Mouse (Mus musculus) frontal cortex, postnatal 36 days (tissue): ENCODE results near the gene Gys2.

Source experiments
- DNase-seq, 2 experiments: peaks; one replicate each; pipeline ENCODE4 v3.0.0; 2022; ENCODE audit warnings: low spot score in 2 of 2

Gene Gys2

DNA sequence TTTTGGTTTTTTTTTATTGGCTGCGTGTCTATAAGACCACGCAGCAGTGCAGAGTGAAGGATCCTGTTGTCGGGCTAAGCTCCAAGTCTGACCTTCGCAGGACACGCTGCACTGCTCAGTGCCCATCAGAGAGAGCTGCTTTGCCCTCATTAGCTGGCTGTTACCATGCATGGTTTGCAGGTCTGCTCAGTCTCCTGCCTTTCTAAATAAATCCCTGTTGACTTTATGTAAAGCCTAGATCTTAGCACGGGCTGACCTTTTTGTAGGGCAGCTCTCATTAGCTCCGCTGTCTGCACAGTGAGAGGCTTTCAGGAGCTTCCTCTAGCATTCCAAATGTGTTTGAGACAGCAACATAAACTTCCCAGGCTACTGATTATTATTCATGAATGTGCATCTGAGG, 14.9 kb downstream of the Gys2 start:
- no peak for DNase-seq

DNA sequence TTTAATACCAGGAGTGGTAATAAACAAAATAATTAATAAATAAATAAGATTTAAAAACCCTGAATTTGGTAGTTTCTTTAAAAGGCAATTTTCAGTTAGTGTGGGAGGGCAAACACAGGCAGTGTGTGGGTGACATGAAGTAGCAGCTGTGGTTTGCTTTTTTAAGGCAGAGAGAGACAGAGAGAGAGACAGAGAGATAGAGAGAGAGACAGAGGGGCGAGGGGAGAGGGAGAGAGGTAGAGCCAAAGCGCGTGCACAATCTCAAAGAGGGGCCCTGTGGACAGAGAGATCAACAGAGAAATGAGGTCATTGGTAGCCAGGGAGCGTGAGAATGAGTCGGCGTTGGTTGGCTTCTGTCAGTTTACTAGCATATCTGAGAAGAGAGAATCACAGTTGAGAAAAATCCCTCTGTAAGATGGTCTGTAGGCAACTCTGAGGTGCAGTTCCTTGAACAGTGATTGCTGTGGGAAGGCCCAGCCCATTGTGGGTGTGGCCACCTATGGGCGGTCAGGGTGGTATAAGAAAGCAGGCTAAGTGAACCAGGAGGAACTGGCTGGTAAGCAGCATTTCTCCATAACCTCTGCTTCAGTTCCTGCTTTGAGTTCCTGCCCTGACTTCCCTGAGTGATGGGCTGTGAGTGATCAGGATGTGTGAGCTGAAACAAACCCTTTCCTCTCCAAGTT, 17.5 kb downstream of the Gys2 start:
- peak; percentile 18 to 38 for DNase-seq

DNA sequence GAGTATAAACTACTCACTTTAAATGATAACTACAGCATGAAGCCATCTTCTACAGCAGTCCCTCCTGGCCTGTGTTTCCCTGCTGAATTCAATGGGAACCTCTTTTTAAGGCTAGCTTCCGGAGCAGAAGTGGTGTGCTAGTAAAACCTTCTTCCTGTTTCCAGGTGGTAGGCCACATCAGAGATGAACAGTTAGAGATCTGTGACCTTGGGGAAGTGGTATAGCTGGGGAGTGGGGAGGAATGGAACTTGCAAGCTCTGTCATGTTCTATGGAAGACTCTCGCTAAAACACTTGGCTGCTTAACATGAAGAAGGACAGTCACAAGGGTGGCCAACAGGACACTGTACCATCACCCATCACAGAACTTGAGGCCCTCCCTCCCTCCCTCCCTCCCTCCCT, 19.6 kb downstream of the Gys2 start:
- no peak for DNase-seq

DNA sequence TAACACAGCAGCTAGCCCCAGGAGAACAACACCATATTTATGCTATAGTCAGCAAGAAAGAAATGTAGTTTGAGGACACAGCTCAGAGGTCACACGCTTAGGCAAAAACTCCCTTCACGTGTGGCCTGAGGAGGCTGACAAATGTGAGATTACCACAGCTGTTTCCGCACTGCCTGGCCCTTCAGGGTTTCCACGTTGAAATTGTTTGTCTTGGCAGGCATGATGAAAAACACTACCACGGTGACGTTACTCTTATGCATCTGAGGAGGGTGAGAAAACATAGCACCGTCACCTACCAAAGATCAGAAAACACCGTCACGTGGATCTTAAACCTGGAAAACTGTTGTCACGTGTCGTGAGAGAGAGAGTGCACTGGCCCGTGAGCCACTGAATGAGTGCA, 21.5 kb downstream of the Gys2 start:
- DNase-seq: no peak

DNA sequence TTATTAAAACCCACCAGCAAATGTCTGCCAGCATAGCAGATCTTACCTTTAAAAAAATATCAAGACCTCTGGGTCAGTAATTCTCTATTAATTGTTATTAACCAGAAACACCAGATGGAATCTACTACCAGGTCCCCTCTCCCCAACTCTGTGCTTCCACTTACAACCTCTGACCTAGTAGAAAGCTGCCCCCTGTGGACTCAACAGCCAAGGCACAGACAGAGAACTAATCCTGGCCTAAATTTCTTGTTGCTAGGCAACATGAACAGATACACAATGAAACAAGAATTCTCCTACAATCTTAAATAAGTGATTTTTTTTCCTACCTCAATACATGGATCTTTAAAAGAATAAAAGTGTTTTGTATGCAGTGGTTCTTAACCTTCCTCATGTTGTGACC, 43.8 kb downstream of the Gys2 start:
- DNase-seq: no peak

DNA sequence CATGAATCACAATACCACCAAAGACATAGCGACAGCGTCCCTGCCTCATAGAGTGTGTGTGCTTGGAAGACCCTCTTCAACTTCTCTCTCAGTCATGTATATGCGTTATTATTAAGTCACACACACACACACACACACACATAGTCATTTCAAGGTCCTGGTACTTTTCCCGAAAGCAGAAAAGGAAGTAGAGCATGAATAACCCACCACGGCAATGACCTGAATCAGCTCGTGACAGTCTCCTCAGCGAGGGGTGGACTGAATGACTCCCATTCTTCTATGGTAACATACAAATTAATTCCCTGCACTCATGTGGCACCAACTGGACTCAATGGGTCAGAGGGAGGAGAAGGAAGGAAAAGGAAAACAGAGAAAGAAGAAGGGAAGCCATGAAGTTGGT, 47.9 kb downstream of the Gys2 start:
- no peak for DNase-seq

DNA sequence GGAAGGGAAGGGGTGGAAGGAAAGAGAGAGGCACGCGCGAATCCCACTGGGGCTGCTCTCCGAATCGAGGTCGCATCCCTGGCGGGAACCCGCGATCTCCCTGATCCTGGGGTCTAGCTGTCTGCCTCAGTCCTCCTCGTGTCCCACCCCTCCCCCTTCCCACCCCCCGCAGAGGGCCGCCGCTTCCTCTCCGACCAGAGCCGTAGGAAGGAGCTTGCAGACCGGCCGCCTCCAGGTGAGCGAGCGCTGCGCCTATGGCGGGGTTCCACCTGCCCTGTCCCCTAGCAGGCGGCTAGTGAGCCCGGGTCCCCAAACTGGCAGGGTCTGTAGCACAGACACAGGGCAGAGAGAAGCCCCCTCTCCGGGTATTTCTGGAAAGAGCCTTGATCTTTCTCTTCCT, 58.3 kb downstream of the Gys2 start:
- DNase-seq: no peak

DNA sequence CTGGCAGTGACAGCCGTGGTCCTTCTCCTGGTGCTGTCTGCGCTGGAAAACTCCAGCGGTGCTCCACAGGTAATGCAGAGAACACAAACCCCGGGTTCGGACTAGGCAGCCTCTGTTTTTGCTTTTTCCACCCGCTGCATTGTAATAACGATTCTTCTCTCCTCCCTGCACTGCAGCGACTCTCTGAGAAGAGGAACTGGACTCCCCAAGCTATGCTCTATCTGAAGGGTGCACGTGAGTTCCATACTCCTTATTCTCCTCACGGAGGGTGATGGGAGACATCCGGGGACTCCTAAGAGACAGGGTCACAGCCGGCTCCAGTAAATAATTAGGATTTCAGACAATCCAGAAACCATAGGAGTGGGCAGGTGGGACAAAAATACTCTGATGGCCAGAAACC, 59.1 kb downstream of the Gys2 start:
- DNase-seq: no peak

DNA sequence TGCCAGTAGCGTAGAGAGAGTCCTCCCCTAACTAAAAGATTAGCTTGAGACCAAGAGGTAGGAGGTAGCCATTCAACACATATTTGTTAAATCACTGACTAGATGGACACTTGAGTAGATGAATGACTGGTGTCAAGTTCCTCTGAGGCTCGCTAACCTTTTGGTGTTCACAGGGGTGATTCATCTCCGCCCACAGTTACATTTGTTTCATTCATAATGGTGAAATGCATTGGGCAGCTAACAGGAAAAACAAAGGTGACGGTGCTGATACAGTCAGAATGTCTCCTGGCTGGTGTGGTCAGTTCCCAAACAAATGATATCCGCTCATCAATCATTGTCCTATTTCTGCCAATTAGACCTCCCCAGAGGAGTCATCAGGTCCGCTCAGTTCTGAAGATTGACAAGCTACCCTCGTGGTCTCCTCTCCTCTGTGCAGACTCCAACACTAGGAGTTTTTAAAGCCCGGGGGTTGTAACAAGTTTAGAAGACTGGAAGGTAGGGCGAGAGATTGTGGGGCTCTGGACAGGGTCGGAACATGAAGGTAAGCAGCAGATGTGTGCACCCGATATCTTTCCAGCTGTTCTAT, 59.9 kb downstream of the Gys2 start, which contains the start of gene Spx:
Gene Spx (plus strand): TSS at position 536 of the 586 bp plus-strand sequence.
- no peak for DNase-seq

DNA sequence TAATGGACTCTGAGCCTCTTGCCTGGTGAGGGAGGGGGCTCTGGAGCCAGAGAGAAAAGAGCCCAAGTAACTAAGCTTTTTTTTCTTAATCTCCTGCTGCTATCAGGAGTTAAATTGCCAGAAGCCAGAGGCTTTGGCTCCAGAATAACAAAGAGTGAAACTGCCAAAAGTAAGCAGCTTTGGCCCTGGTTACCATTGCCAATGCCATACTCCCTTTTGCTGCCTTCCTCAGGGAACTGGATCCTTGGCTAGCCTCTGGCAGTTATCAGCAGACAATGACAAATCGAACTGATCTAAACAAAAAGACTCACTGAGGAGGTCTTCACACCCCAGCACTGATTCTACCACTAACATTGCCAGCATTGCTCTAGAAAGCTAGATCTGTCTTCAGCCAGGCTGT, 61.8 kb downstream of the Gys2 start:
- DNase-seq: no peak

DNA sequence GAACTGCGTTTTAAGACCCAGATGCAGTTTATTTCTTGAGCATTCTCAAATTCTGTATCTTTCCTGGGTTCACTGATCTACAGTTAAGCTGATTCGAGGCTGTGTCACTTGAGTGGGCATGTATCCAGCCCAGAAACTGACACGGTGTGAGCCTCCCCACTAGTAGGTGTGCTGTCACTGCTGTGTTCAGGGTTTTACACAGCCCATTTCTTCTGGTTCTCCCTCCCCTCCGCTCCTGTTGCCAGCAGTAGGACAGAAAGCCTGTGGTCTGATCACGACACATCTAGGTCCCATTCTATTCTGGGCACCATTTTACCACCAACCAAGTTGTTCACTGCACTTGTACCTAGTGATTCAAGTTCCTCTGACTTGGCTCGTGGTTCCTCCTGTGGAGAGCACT, 77.2 kb downstream of the Gys2 start:
- DNase-seq: no peak

DNA sequence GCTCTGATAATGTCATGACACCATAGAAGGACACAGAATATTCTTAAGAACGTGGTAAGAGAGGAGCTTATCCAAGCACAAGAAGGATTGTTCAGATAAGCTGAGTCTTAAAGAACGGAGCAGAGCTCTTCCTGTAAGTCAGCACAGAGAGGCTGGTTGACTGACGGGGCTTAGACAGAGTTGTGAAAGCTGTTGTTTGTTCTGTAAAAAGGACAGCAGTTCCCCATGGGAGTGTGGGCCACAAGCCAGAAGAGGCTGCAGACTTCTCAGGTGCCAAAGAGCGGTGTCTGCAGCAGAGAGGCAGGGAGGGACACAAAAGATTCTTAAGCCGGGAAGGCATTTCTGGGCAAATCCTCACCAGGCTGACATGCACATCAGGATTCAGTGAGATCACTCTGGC, 78.2 kb downstream of the Gys2 start:
- DNase-seq: peak; percentile 12 to 15

DNA sequence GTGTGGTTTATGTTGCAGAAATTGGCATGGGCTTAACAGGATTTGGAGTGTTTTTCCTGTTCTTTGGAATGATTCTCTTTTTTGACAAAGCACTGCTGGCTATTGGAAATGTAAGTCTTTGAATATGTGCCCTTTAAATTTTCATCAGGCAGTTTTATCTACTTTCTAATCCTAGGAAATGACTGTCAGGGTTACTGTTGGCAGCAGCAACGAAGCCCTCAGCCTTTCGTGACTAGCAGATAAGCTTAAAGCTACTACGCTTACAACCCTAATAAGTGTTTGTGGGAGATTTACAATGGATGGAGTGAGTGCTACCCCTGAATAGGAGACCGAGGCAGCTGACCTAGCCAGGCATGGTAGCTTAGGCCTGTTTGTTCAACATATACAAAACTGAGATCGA, 80.6 kb downstream of the Gys2 start:
- DNase-seq: no peak

DNA sequence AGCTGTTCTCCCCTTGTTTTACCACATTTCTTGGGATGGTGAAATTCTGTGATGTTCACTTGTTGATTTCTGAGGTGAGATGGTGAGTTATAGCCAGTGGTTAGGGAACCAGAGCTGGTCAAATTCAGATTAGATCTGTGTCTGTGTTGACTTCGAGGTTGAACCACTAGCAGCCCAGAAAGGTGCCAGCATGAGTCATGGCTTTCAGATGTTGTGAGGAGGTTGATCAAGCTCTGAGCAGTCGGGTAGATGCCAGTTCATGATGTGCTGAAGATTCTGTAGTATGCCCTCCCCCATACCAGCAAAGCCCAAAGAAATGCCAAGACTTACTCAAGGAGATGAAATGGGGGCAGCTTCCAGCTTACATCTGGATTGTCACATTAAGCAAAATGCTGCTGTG, 83.8 kb downstream of the Gys2 start:
- peak; percentile 12 to 24 for DNase-seq

DNA sequence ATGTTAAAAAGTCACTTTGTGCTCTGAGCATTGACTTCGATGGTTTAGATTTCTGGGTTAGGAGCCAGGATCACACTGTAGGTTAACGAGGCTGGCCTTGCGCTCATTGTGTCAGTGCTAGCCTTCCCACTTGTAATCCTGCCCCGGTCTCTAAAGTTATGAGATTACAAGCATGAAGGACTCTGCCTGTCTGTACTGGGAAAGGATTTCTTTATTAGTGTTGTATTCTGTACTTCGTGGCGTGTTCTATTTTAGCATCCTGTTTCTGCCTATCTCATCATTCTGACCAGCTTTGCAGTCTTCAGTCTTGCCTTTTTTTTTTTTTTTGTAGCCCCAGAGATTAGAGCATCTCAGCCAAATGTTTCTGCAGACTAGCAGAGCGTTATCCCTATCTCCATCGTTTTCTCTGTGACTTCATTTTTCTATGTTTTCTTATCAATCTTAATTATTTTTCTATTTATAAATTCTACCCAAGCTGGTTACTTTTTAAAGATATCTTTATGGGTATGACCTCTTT, 85.1 kb downstream of the Gys2 start:
- no peak for DNase-seq

DNA sequence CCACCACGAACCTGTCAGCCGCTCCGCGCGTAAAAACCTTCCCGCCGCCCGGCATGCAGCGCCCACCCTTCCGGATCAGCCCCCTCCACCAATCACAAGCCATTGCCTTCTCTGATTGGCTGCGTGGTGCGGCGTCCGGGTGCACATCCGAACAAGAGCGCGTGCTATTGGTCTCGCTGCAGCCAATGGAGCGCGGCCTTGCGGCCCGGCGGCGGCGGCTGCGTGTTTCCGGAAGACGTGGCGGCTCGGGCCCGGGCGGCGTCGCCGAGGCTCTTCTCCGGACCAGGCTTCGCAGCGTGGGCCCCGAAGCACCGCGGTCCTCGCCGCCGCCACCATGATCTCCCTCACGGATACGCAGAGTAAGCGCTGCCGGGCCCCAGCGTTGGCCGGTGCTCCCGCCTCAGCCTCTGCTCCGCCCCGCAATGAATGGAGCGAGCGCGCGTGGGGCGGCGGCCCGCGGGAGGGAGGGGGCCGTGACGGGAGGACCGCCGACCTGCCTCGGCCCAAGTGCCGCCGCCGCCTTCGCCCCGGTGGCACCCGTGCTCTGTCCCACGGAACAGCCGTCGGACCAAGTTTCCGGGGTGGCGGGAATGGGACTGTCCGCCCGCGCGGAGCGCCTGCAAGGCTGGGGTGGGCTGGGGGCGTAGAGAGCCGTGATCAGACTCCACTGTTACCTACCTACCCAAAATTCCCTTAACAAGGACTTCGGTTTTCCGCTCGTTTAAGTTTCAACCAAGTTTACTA, 85.7 kb downstream of the Gys2 start, which contains the start of the genes Recql and Golt1b:
Gene Recql (minus strand): TSS at position 77 of the 744 bp plus-strand sequence.
Gene Golt1b (plus strand): TSS at position 211 of the 744 bp plus-strand sequence.
- DNase-seq: peak; percentile 99

DNA sequence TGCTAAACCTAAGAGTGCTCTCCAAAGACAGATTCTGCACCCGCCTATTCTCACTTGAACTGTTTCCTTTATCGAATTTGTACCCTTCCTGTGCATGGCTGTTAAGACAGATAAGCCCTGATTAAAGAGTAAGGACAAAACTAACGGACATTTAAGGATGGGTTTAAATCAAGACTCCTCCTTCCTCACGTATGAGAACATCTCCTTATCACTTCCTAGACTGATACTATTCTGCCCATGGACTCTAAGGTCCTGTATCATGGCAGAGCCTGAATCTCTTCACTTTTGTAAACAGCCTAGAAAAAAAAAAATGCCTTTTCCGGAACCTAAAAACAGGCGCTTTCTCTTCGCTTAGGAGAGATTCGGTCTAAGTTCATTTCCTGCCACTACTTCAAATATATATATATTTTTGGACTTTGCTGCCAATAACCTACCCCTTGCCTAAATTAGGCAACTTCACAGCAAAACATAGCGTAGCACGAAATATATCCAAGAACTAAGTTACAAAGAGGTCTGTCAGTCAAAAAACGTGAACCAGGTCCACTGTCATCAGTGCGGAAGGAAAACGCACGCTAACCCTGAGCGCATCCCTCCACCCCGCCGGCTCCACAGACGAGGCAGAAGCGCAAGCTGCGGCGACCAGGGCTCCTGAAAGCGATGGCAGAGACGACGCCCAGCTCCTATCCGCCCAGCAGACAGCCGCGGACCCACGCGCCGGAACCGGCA, 86.5 kb downstream of the Gys2 start:
- DNase-seq: no peak

DNA sequence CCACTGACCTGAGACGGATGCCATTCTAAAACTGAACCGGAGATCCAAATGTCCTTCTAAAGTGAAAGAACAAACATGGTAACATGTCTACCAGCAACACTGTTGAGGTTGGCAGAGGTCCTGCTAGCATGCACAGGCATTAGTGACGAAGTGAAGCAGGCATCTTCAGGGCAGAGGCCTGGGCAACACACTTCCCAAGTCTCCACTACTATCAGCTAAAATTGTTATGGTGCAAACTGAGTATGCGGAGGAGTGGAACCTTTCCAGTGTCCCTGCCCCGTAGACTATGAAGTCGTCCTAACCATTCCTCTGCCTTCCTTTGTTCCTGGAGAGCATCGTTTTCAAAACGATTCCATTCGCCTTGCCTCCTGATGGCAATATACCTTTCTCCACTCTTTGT, 88.4 kb downstream of the Gys2 start:
- no peak for DNase-seq

DNA sequence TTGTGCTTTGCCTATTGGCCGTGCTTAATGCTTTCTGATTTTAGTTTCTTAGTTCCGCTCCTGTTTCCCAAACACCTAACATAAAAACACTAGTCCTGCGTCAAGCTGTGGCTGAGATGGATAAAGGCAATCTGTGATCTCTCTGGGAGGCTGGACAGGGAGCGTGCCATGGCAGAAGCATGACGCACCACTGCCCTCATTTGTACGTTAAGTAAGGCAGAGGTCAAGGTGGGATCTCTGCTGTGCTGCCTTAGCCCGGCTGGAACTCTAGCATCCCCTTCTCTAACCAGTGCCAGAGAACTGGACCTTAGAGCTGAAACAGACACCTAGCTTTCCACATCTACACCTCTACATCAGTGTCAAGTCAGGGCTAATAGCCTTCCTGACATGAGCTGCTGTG, 91.3 kb downstream of the Gys2 start:
- DNase-seq: no peak

DNA sequence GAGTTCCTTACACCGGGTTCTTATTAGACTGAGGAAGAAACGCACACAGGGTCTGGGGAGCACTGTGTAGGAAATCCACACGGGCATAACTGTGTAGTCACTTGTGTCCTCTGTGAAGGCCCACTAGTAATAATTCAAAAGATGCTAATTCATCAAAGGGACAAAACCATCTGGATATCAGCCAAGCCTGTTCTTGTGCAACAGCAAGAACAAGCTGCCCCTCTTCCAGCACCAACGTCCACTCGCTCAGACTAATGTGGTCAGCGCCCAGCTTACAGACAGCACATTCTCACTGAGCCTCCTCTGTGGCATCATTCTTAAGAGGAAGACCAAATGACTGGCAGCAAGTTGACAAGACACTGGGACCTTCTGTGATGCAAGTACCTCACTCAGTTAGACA, 92.9 kb downstream of the Gys2 start:
- DNase-seq: no peak

DNA sequence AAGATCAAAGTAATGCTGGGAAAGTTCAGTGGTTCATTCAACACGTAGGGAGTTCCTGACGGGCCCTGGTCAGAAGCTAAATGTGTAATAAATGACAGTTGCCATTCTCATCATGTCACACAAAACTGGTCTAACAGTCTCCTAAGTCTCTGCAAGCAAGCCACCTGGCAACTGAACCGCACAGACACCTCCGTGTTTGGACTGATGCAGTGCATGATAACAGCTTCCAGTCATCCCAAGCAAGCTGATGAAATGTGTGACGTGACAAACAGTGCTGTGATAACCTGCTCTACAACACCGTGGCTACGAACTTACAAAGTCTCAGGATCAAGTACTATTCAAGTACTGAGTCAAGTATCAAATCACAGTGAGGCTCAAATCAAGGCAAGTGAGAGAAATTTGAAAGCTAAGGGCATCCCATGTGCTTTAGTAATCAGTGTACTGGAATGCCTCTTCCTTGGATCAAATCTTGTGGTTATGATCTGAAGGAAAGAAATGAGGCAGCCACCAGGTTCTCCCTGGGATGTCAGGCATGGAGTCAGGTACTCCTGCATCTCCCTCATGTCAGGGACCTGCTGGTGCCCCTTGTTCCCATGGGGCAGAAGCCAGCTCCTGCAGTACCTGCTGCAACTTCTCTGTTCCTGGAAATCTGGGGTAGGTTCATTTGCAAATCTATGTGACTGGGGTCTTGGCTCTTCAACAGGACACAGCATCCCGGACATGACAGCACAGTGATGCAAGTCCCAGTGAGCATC, 94.2 kb downstream of the Gys2 start:
- no peak for DNase-seq
